Mouse (Mus musculus) bone marrow macrophage, adult 2 months (primary cell): ENCODE measurements around the gene Fbxw4.

Experiments
- CTCF ChIP-seq: IDR thresholded peaks from 2 replicates; pipeline ENCODE4 v1.5.1; 2012; ENCODE audit warnings: low read depth, mild to moderate bottlenecking, low read length, moderate library complexity
- POLR2A ChIP-seq: IDR thresholded peaks from 2 replicates; pipeline ENCODE4 v1.6.1; 2012; ENCODE audit warnings: mild to moderate bottlenecking, low read depth, low read length, borderline replicate concordance

GRCm38 (mm10) chr19:45675196-45675595, 15.1 kb upstream of the Fbxw4 start:
- TF ChIP-seq CTCF = no peak
- TF ChIP-seq POLR2A = no peak
